Mouse (Mus musculus) ovary, postnatal 14 days (tissue): ENCODE data around the gene Col4a1.

Source experiments
- DNase-seq: peaks from one replicate; pipeline ENCODE4 v3.0.0; 2022; ENCODE audit warnings: low spot score

The Col4a1 gene

GRCm38 (mm10) chr8:11230277-11230676, 82.3 kb downstream of the Col4a1 start:
- DNase-seq: no peak

- no peak for DNase-seq
These were observed 85.2 kb downstream of the Col4a1 start for GRCm38 (mm10) chr8:11227421-11227820.

GRCm38 (mm10) chr8:11225577-11226434, 86.8 kb downstream of the Col4a1 start:
- no peak for DNase-seq

GRCm38 (mm10) chr8:11224178-11224577, 88.4 kb downstream of the Col4a1 start:
- DNase-seq: no peak

GRCm38 (mm10) chr8:11221353-11221752, 91.3 kb downstream of the Col4a1 start:
- DNase-seq: no peak

- no peak for DNase-seq
These were observed 93.3 kb downstream of the Col4a1 start for GRCm38 (mm10) chr8:11219282-11219681.

- DNase-seq: peak; percentile 35
These were observed 97.4 kb downstream of the Col4a1 start for GRCm38 (mm10) chr8:11215231-11215630.

- no peak for DNase-seq
These were observed 106.1 kb downstream of the Col4a1 start for GRCm38 (mm10) chr8:11206509-11206908.

- DNase-seq: no peak
These were observed 107.1 kb downstream of the Col4a1 start for GRCm38 (mm10) chr8:11205532-11205931.

- no peak for DNase-seq
These were observed 109.1 kb downstream of the Col4a1 start for GRCm38 (mm10) chr8:11203260-11204110.

GRCm38 (mm10) chr8:11198650-11199049, 114.0 kb downstream of the Col4a1 start:
- DNase-seq: no peak

- no peak for DNase-seq
These were observed 114.6 kb downstream of the Col4a1 start for GRCm38 (mm10) chr8:11197988-11198387.

GRCm38 (mm10) chr8:11197261-11197660, 115.4 kb downstream of the Col4a1 start:
- no peak for DNase-seq

- no peak for DNase-seq
These were observed 119.8 kb downstream of the Col4a1 start for GRCm38 (mm10) chr8:11192719-11193324.

GRCm38 (mm10) chr8:11187581-11188271, 124.9 kb downstream of the Col4a1 start:
- DNase-seq: peak; percentile 63

- no peak for DNase-seq
These were observed 126.2 kb downstream of the Col4a1 start for GRCm38 (mm10) chr8:11186456-11186855.

GRCm38 (mm10) chr8:11185672-11186071, 127.0 kb downstream of the Col4a1 start:
- DNase-seq: no peak

GRCm38 (mm10) chr8:11183611-11184031, 129.0 kb downstream of the Col4a1 start:
- no peak for DNase-seq

GRCm38 (mm10) chr8:11182606-11183005, 130.0 kb downstream of the Col4a1 start:
- no peak for DNase-seq

- DNase-seq: no peak
These were observed 130.5 kb downstream of the Col4a1 start for GRCm38 (mm10) chr8:11182148-11182484.

- no peak for DNase-seq
These were observed 131.0 kb downstream of the Col4a1 start for GRCm38 (mm10) chr8:11181420-11182147.
